Mouse (Mus musculus): ENCODE data around the gene Iqcd. TPM values are rescaled to one million over a fixed set of nuclear protein-coding genes. Genes with fewer than 3 reads are reported as not detected.

Gene Iqcd
- polyA plus RNA-seq, 2 experiments: 1.0 to 2.0 TPM

GRCm38 (mm10) chr5:120600946-120601668 is 12.3 kb downstream of the Iqcd start:
- TF ChIP-seq CTCF (IDR thresholded peaks at IDR 0.05; ENCODE audit: low read depth) (peak; percentile 97), EP300 (IDR thresholded peaks at IDR 0.05; ENCODE audit: low read depth) (no peak)
- Histone ChIP-seq H3K36me3 (replicated peaks; ENCODE audit: control insufficient read depth, insufficient read depth, low read depth) (no peaks in the 10 kb centered on the region), H3K4me2 (ENCODE audit: low read depth) (peak overlapping the region; percentile 45), H3K27me3 (ENCODE audit: control insufficient read depth, insufficient read depth, low read length) (no peaks in the 10 kb centered on the region), H3K27ac (peak overlapping the region; percentile 12), H3K4me1 (replicated peaks; ENCODE audit: control insufficient read depth in 2 of 2, insufficient read depth in 2 of 2, low read length in 1 of 2) (peaks cover 31 to 37% of the 10 kb centered on the region in 2 experiments), H3K9me3 (ENCODE audit: control insufficient read depth, low read length) (no peaks in the 10 kb centered on the region), H3K4me3 (ENCODE audit: insufficient read depth in 1 of 2, low read depth in 2 of 2, low read length in 2 of 2) (no peak overlapping the region), H3K9ac (replicated peaks) (no peak overlapping the region; the same call in 1 of the 2 replicates)
- DNase-seq (ENCODE audit: low read depth in 3 of 3, low spot score in 3 of 3) (peak in 1 of 3 experiments; percentile 55), ATAC-seq (ENCODE audit: insufficient read depth) (no peak)
- 52% methylated on average over 11 of the region's 11 CpGs for WGBS (ENCODE audit: insufficient replicate concordance)

GRCm38 (mm10) chr5:120602210-120602609 is 13.4 kb downstream of the Iqcd start:
- TF ChIP-seq CTCF (IDR thresholded peaks at IDR 0.05; ENCODE audit: low read depth) (no peak), EP300 (IDR thresholded peaks at IDR 0.05; ENCODE audit: low read depth) (no peak)
- Histone ChIP-seq H3K27ac (no peak overlapping the region), H3K4me2 (ENCODE audit: low read depth) (no peak overlapping the region), H3K4me3 (ENCODE audit: insufficient read depth in 1 of 2, low read depth in 2 of 2, low read length in 2 of 2) (no peak overlapping the region), H3K4me1 (replicated peaks; ENCODE audit: control insufficient read depth in 2 of 2, insufficient read depth in 2 of 2, low read length in 1 of 2) (peaks cover 31 to 37% of the 10 kb centered on the region in 2 experiments), H3K9me3 (ENCODE audit: control insufficient read depth, low read length) (no peaks in the 10 kb centered on the region), H3K27me3 (ENCODE audit: control insufficient read depth, insufficient read depth, low read length) (no peaks in the 10 kb centered on the region), H3K36me3 (replicated peaks; ENCODE audit: control insufficient read depth, insufficient read depth, low read depth) (no peaks in the 10 kb centered on the region), H3K9ac (replicated peaks) (no peak overlapping the region)
- ATAC-seq (ENCODE audit: insufficient read depth) (no peak), DNase-seq (ENCODE audit: low read depth in 3 of 3, low spot score in 3 of 3) (no peak)
- WGBS (ENCODE audit: insufficient replicate concordance): 81% methylated on average over 12 of the region's 12 CpGs

- H3K4me2 ChIP-seq (ENCODE audit: low read depth): no peak overlapping the region
- H3K4me3 ChIP-seq (ENCODE audit: insufficient read depth in 1 of 2, low read depth in 2 of 2, low read length in 2 of 2): no peak overlapping the region
- H3K9ac ChIP-seq (replicated peaks): no peak overlapping the region
- no peak for ATAC-seq (ENCODE audit: insufficient read depth)
- no peak overlapping the region for H3K27ac ChIP-seq
- no peaks in the 10 kb centered on the region for H3K9me3 ChIP-seq (ENCODE audit: control insufficient read depth, low read length)
- WGBS (ENCODE audit: insufficient replicate concordance): 78% methylated on average over 7 of the region's 7 CpGs
- peaks cover 29 to 32% of the 10 kb centered on the region in 2 experiments for H3K4me1 ChIP-seq (replicated peaks; ENCODE audit: control insufficient read depth in 2 of 2, insufficient read depth in 2 of 2, low read length in 1 of 2)
- no peaks in the 10 kb centered on the region for H3K27me3 ChIP-seq (ENCODE audit: control insufficient read depth, insufficient read depth, low read length)
- no peak for DNase-seq (ENCODE audit: low read depth in 3 of 3, low spot score in 3 of 3)
- H3K36me3 ChIP-seq (replicated peaks; ENCODE audit: control insufficient read depth, insufficient read depth, low read depth): no peaks in the 10 kb centered on the region
- no peak for TF ChIP-seq CTCF (IDR thresholded peaks at IDR 0.05; ENCODE audit: low read depth)
- TF ChIP-seq EP300 (IDR thresholded peaks at IDR 0.05; ENCODE audit: low read depth): no peak
Measured at GRCm38 (mm10) chr5:120603515-120603914, 14.7 kb downstream of the Iqcd start.

- H3K27ac ChIP-seq: no peak overlapping the region
- under 1% methylated on average over 6 of the region's 6 CpGs for WGBS (ENCODE audit: insufficient replicate concordance)
Measured at GRCm38 (mm10) chr5:120604839-120605238, 16.0 kb downstream of the Iqcd start.

GRCm38 (mm10) chr5:120605241-120605661 is 16.4 kb downstream of the Iqcd start:
- Histone ChIP-seq H3K27me3 (ENCODE audit: control insufficient read depth, insufficient read depth, low read length) (no peaks in the 10 kb centered on the region), H3K4me1 (replicated peaks; ENCODE audit: control insufficient read depth in 2 of 2, insufficient read depth in 2 of 2, low read length in 1 of 2) (peaks cover 13 to 15% of the 10 kb centered on the region in 2 experiments), H3K4me3 (ENCODE audit: insufficient read depth in 1 of 2, low read depth in 2 of 2, low read length in 2 of 2) (peak overlapping the region; percentile 27 to 32; a peak in 3 of 4 replicates), H3K36me3 (replicated peaks; ENCODE audit: control insufficient read depth, insufficient read depth, low read depth) (no peaks in the 10 kb centered on the region), H3K9me3 (ENCODE audit: control insufficient read depth, low read length) (no peaks in the 10 kb centered on the region), H3K27ac (no peak overlapping the region), H3K9ac (replicated peaks) (peak overlapping the region; percentile 18), H3K4me2 (ENCODE audit: low read depth) (peak overlapping the region; percentile 69)
- peak; percentile 21; the same call in 1 of the 2 replicates for ATAC-seq (ENCODE audit: insufficient read depth)
- WGBS (ENCODE audit: insufficient replicate concordance): 3% methylated on average over 10 of the region's 10 CpGs
- TF ChIP-seq EP300 (IDR thresholded peaks at IDR 0.05; ENCODE audit: low read depth) (no peak), CTCF (IDR thresholded peaks at IDR 0.05; ENCODE audit: low read depth) (no peak)
- DNase-seq (ENCODE audit: low read depth in 3 of 3, low spot score in 3 of 3): no peak

More at GRCm38 (mm10) chr5:120604839-120605238, 16.0 kb downstream of the Iqcd start:
- DNase-seq (ENCODE audit: low read depth in 3 of 3, low spot score in 3 of 3): peak; percentile 69 to 81 (median 70)
- H3K9ac ChIP-seq (replicated peaks): peak overlapping the region; percentile 18; the same call in 1 of the 2 replicates
- H3K36me3 ChIP-seq (replicated peaks; ENCODE audit: control insufficient read depth, insufficient read depth, low read depth): no peaks in the 10 kb centered on the region
- peak; percentile 92 for TF ChIP-seq CTCF (IDR thresholded peaks at IDR 0.05; ENCODE audit: low read depth)
- no peak for TF ChIP-seq EP300 (IDR thresholded peaks at IDR 0.05; ENCODE audit: low read depth)
- H3K4me2 ChIP-seq (ENCODE audit: low read depth): peak overlapping the region; percentile 69
- H3K4me1 ChIP-seq (replicated peaks; ENCODE audit: control insufficient read depth in 2 of 2, insufficient read depth in 2 of 2, low read length in 1 of 2): peaks cover 17 to 19% of the 10 kb centered on the region in 2 experiments
- peak overlapping the region in 1 of 2 experiments; percentile 32; a peak in 2 of 4 replicates for H3K4me3 ChIP-seq (ENCODE audit: insufficient read depth in 1 of 2, low read depth in 2 of 2, low read length in 2 of 2)
- H3K27me3 ChIP-seq (ENCODE audit: control insufficient read depth, insufficient read depth, low read length): no peaks in the 10 kb centered on the region
- H3K9me3 ChIP-seq (ENCODE audit: control insufficient read depth, low read length): no peaks in the 10 kb centered on the region
- ATAC-seq (ENCODE audit: insufficient read depth): peak; percentile 42; the same call in 1 of the 2 replicates

Measured in liver, embryonic 14.5 days (tissue).